Mouse (Mus musculus) mouse trophoblast stem cell (cell line): ENCODE measurements at regions not wholly inside any gene's neighbourhood (a gene's known extent, or its start where the extent isn't known, plus 50 kb on each side); places are given as distances from the start of the nearest gene placed in this dataset.

Experiments
- in situ Hi-C, 2 experiments: fragments of 300-500 bp; cut with MseI, MboI; formaldehyde crosslinking; loops; 2 replicates in 1 of 2; 3 replicates in 1 of 2; pipeline ENCODE4 v1.15.1; 2025

GRCm38 (mm10) chr5:112091867-112092535, 160.3 kb downstream of the Cryba4 start:
- in situ Hi-C loops: no loop called here

- in situ Hi-C loops: no loop called here
Observed at GRCm38 (mm10) chr5:112093905-112094571, 158.3 kb downstream of the Cryba4 start.

- in situ Hi-C loops: no loop called here
Observed at GRCm38 (mm10) chr5:112098469-112099085, 153.7 kb downstream of the Cryba4 start.

GRCm38 (mm10) chr5:112101739-112102590, 150.4 kb downstream of the Cryba4 start:
- in situ Hi-C loops: no loop called here

GRCm38 (mm10) chr5:112110306-112110969, 141.9 kb downstream of the Cryba4 start:
- in situ Hi-C loops: no loop called here

GRCm38 (mm10) chr5:112120766-112121165, 131.6 kb downstream of the Cryba4 start:
- in situ Hi-C loops: no loop called here

- in situ Hi-C loops: no loop called here
Observed at GRCm38 (mm10) chr5:112121554-112121953, 130.8 kb downstream of the Cryba4 start.

GRCm38 (mm10) chr5:112122581-112122980, 129.7 kb downstream of the Cryba4 start:
- in situ Hi-C loops: no loop called here

- in situ Hi-C loops: no loop called here
Observed at GRCm38 (mm10) chr5:112127171-112127570, 125.1 kb downstream of the Cryba4 start.

- in situ Hi-C loops: no loop called here
Observed at GRCm38 (mm10) chr5:112132746-112133145, 119.6 kb downstream of the Cryba4 start.

GRCm38 (mm10) chr5:112133688-112134573, 118.4 kb downstream of the Cryba4 start:
- in situ Hi-C loops: no loop called here

GRCm38 (mm10) chr5:112136646-112137045, 115.7 kb downstream of the Cryba4 start:
- in situ Hi-C loops: no loop called here

- in situ Hi-C loops: no loop called here
Observed at GRCm38 (mm10) chr5:112138246-112138645, 114.1 kb downstream of the Cryba4 start.

GRCm38 (mm10) chr5:112142731-112143130, 109.6 kb downstream of the Cryba4 start:
- in situ Hi-C loops: no loop called here

GRCm38 (mm10) chr5:112143993-112144621, 108.2 kb downstream of the Cryba4 start:
- in situ Hi-C loops: no loop called here

- in situ Hi-C loops: loop anchor here in 1 of 2 experiments (25.0 kb wide), 1 partner anchor 741 kb away; the partner anchor contains the start of gene Mn1
Observed at GRCm38 (mm10) chr5:112153675-112154085, 98.6 kb downstream of the Cryba4 start.

- in situ Hi-C loops: loop anchor here in 1 of 2 experiments (25.0 kb wide), 1 partner anchor 742 kb away; the partner anchor contains the start of gene Mn1
Observed at GRCm38 (mm10) chr5:112154650-112155049, 97.7 kb downstream of the Cryba4 start.

- in situ Hi-C loops: loop anchor here in 1 of 2 experiments (25.0 kb wide), 1 partner anchor 743 kb away; the partner anchor contains the start of gene Mn1
Observed at GRCm38 (mm10) chr5:112155051-112155450, 97.3 kb downstream of the Cryba4 start.

- in situ Hi-C loops: loop anchor here in 1 of 2 experiments (25.0 kb wide), 1 partner anchor 744 kb away; the partner anchor contains the start of gene Mn1
Observed at GRCm38 (mm10) chr5:112156005-112156404, 96.3 kb downstream of the Cryba4 start.
